18 mouse cellular contexts compared by ENCODE assay signal in genomic region chr3:51301583-51301982, GRCm38 (mm10). TPM values are rescaled to one million over a fixed set of nuclear protein-coding genes. Genes with fewer than 3 reads are reported as not detected.
A peak's percentile ranks its signal among the peaks of the same experiment; 100 is the strongest.
DNase-seq lines count a peak whose midpoint lies in the region; ATAC-seq and TF ChIP-seq lines count a peak whose summit lies in the region.
"Had no signal": no experiment of that assay in that cellular context is flagged by ENCODE, and none has a peak within 500 bp of the region (broad histone marks: within the 10 kb centered on the region; RNA-seq: fewer than 3 reads in every experiment).

No protein-coding gene starts in this region.

- H3K9ac ChIP-seq in lung, embryonic 14.5 days: no peak overlapping the region
- H3K9ac ChIP-seq: hindbrain, embryonic 15.5 days; neural tube, embryonic 12.5 days; stomach, embryonic 15.5 days had no signal

- H3K4me3 ChIP-seq in lung, embryonic 14.5 days (ENCODE audit: low read depth, low read length): no peak overlapping the region
- H3K4me3 ChIP-seq: hindbrain, embryonic 15.5 days; neural tube, embryonic 12.5 days; stomach, embryonic 15.5 days had no signal

- no peak for TF ChIP-seq CTCF in lung, embryonic 14.5 days (IDR thresholded peaks at IDR 0.05; ENCODE audit: low read depth)

- H3K36me3 ChIP-seq in lung, embryonic 14.5 days (ENCODE audit: insufficient read depth): no peaks in the 10 kb centered on the region
- H3K36me3 ChIP-seq: hindbrain, embryonic 15.5 days; stomach, embryonic 15.5 days had no signal

- peak; percentile 49; the same call in 1 of the 2 replicates for ATAC-seq in lung, embryonic 14.5 days (ENCODE audit: insufficient read depth)
- ATAC-seq: forebrain, embryonic 16.5 days; midbrain, embryonic 16.5 days; Patski had no signal

- DNase-seq in heart, adult 11 months: peak; percentile 93
- no peak for DNase-seq in heart, postnatal 4 days
- peak; percentile 51 for DNase-seq in lung, embryonic 14.5 days
- no peak for DNase-seq in lung, adult 18-20 months
- DNase-seq in kidney, postnatal 14 days: peak; percentile 47
- DNase-seq in lung, postnatal 4 days: peak; percentile 13 to 45
- DNase-seq in thymus, postnatal 14 days: no peak
- no peak for DNase-seq in urinary bladder, postnatal 25 days (ENCODE audit: low spot score)
- DNase-seq: cerebellum, adult 2 months; gastrocnemius, postnatal 25 days; thymus, postnatal 4 days had no signal

- H3K27me3 ChIP-seq in lung, embryonic 14.5 days (ENCODE audit: insufficient read depth, low read length): no peaks in the 10 kb centered on the region
- H3K27me3 ChIP-seq: hindbrain, embryonic 15.5 days; neural tube, embryonic 12.5 days; Patski; stomach, embryonic 15.5 days had no signal

- no peaks in the 10 kb centered on the region for H3K4me1 ChIP-seq in lung, embryonic 14.5 days (ENCODE audit: insufficient read depth)
- H3K4me1 ChIP-seq: hindbrain, embryonic 15.5 days; neural tube, embryonic 12.5 days; stomach, embryonic 15.5 days had no signal

- no peaks in the 10 kb centered on the region for H3K9me3 ChIP-seq in lung, embryonic 14.5 days (ENCODE audit: low read depth, low read length)
- H3K9me3 ChIP-seq: hindbrain, embryonic 15.5 days; neural tube, embryonic 12.5 days; stomach, embryonic 15.5 days had no signal

- no peak overlapping the region for H3K27ac ChIP-seq in lung, embryonic 14.5 days (ENCODE audit: low read depth)
- H3K27ac ChIP-seq: hindbrain, embryonic 15.5 days; macrophage; neural tube, embryonic 12.5 days; stomach, embryonic 15.5 days had no signal

- no peak overlapping the region for H3K4me2 ChIP-seq in lung, embryonic 14.5 days
- H3K4me2 ChIP-seq: hindbrain, embryonic 15.5 days; neural tube, embryonic 12.5 days; stomach, embryonic 15.5 days had no signal

- WGBS in lung, embryonic 14.5 days: 64% methylated on average over 6 of the region's 6 CpGs

RNA-seq across cellular contexts. Expression of gene Elf2, which starts 38.9 kb away (rescaled TPM):
- 10 to 100 TPM; 89.9 to 99.9 TPM for total RNA-seq in heart, postnatal 4 days (2021)
- 59.4 and 60.8 TPM in 2 replicates for polyA plus RNA-seq in lung, embryonic 14.5 days (2014; fragmentation: Nextera tagmentation; extraction: Ambion mirVana)

Comparison
In these comparisons a context has a peak if more than half of its experiments do, and no peak if none do; other contexts are left out.
1. DNase-seq: peak in heart, adult 11 months (single experiment), lung, embryonic 14.5 days (single experiment), kidney, postnatal 14 days (single experiment) and lung, postnatal 4 days (2 of 2); none in heart, postnatal 4 days (single experiment), lung, adult 18-20 months (0 of 2), thymus, postnatal 14 days (single experiment) and urinary bladder, postnatal 25 days (single experiment).